Mouse (Mus musculus): ENCODE results near the gene Lipc. TPM values are rescaled to one million over a fixed set of nuclear protein-coding genes. Genes with fewer than 3 reads are reported as not detected.

Gene Lipc
- polyA plus RNA-seq, 1 experiment from 2014 or later, result 0.11 TPM

GRCm38 (mm10) chr9:70824103-70824502 lies 127.9 kb downstream of the Lipc start:
- no peak overlapping the region for H3K9ac ChIP-seq (ENCODE audit: low read length)
- no peak for ATAC-seq (ENCODE audit: insufficient number of reproducible peaks, low FRiP score, low TSS enrichment, low read depth)
- H3K27me3 ChIP-seq (ENCODE audit: control insufficient read depth, insufficient read depth, low read length), result no peaks in the 10 kb centered on the region
- no peaks in the 10 kb centered on the region for H3K36me3 ChIP-seq (ENCODE audit: control insufficient read depth, insufficient read depth, low read length)
- H3K4me2 ChIP-seq (ENCODE audit: low read depth, severe bottlenecking), result no peak overlapping the region
- H3K4me1 ChIP-seq (ENCODE audit: control insufficient read depth, insufficient read depth, low read length), result no peaks in the 10 kb centered on the region
- no peak overlapping the region for H3K27ac ChIP-seq (replicated peaks; ENCODE audit: low read depth, low read length)
- no peaks in the 10 kb centered on the region for H3K9me3 ChIP-seq (ENCODE audit: control insufficient read depth, low read length)
- DNase-seq (ENCODE audit: low spot score), result no peak
- 88% methylated on average over 3 of the region's 3 CpGs for whole genome bisulfite sequencing
- H3K4me3 ChIP-seq (ENCODE audit: low read depth, low read length), result no peak overlapping the region

- Histone ChIP-seq H3K36me3 (ENCODE audit: control insufficient read depth, insufficient read depth, low read length) (no peaks in the 10 kb centered on the region), H3K27me3 (ENCODE audit: control insufficient read depth, insufficient read depth, low read length) (no peaks in the 10 kb centered on the region), H3K4me3 (ENCODE audit: low read depth, low read length) (no peak overlapping the region), H3K4me1 (ENCODE audit: control insufficient read depth, insufficient read depth, low read length) (no peaks in the 10 kb centered on the region), H3K4me2 (ENCODE audit: low read depth, severe bottlenecking) (no peak overlapping the region), H3K9me3 (ENCODE audit: control insufficient read depth, low read length) (no peaks in the 10 kb centered on the region), H3K27ac (replicated peaks; ENCODE audit: low read depth, low read length) (no peak overlapping the region), H3K9ac (ENCODE audit: low read length) (no peak overlapping the region)
- 79% methylated on average over 14 of the region's 14 CpGs for WGBS
- DNase-seq (ENCODE audit: low spot score) (no peak), ATAC-seq (ENCODE audit: insufficient number of reproducible peaks, low FRiP score, low TSS enrichment, low read depth) (no peak)
Observed at GRCm38 (mm10) chr9:70818739-70819138, 133.3 kb downstream of the Lipc start.

DNA sequence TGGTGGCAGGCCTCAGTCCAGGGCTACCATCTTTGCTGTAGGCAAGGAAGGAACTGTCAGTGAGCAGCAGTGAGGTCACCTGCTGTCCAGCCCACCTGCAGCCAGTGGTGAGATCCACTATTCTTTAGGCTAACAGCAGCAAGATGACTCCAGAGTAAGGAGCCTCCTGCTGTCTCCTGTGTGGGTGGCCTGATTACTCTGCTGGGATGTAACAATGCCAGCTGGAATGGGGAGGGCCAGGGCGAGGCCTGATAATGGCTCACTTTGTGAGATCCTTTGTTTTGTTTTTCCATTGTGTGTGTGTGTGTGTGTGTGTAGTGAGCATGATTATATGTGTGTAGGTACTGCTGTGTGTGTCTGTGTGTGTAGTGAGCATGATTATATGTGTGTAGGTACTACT lies 134.6 kb downstream of the Lipc start:
- 81% methylated on average over 1 of the region's 1 CpGs for WGBS
- no peaks in the 10 kb centered on the region for H3K4me1 ChIP-seq (ENCODE audit: control insufficient read depth, insufficient read depth, low read length)
- H3K9me3 ChIP-seq (ENCODE audit: control insufficient read depth, low read length), result no peaks in the 10 kb centered on the region
- DNase-seq (ENCODE audit: low spot score), result no peak
- no peak for ATAC-seq (ENCODE audit: insufficient number of reproducible peaks, low FRiP score, low TSS enrichment, low read depth)
- no peak overlapping the region for H3K4me3 ChIP-seq (ENCODE audit: low read depth, low read length)
- H3K4me2 ChIP-seq (ENCODE audit: low read depth, severe bottlenecking), result no peak overlapping the region
- no peaks in the 10 kb centered on the region for H3K27me3 ChIP-seq (ENCODE audit: control insufficient read depth, insufficient read depth, low read length)
- no peaks in the 10 kb centered on the region for H3K36me3 ChIP-seq (ENCODE audit: control insufficient read depth, insufficient read depth, low read length)
- H3K27ac ChIP-seq (replicated peaks; ENCODE audit: low read depth, low read length), result no peak overlapping the region
- H3K9ac ChIP-seq (ENCODE audit: low read length), result no peak overlapping the region

- no peaks in the 10 kb centered on the region for H3K27me3 ChIP-seq (ENCODE audit: control insufficient read depth, insufficient read depth, low read length)
- ATAC-seq (ENCODE audit: insufficient number of reproducible peaks, low FRiP score, low TSS enrichment, low read depth) (no peak), DNase-seq (ENCODE audit: low spot score) (no peak)
- H3K9me3 ChIP-seq (ENCODE audit: control insufficient read depth, low read length), result no peaks in the 10 kb centered on the region
- no peak overlapping the region for H3K27ac ChIP-seq (replicated peaks; ENCODE audit: low read depth, low read length)
- 60% methylated on average over 14 of the region's 14 CpGs for WGBS
- H3K4me2 ChIP-seq (ENCODE audit: low read depth, severe bottlenecking), result no peak overlapping the region
- no peak overlapping the region for H3K9ac ChIP-seq (ENCODE audit: low read length)
- H3K36me3 ChIP-seq (ENCODE audit: control insufficient read depth, insufficient read depth, low read length), result no peaks in the 10 kb centered on the region
- no peak overlapping the region for H3K4me3 ChIP-seq (ENCODE audit: low read depth, low read length)
- H3K4me1 ChIP-seq (ENCODE audit: control insufficient read depth, insufficient read depth, low read length), result no peaks in the 10 kb centered on the region
Observed at GRCm38 (mm10) chr9:70816701-70817305, 135.2 kb downstream of the Lipc start.

- 93% methylated on average over 12 of the region's 12 CpGs for WGBS
- Histone ChIP-seq H3K4me2 (ENCODE audit: low read depth, severe bottlenecking) (no peak overlapping the region), H3K36me3 (ENCODE audit: control insufficient read depth, insufficient read depth, low read length) (no peaks in the 10 kb centered on the region), H3K4me1 (ENCODE audit: control insufficient read depth, insufficient read depth, low read length) (no peaks in the 10 kb centered on the region), H3K9ac (ENCODE audit: low read length) (no peak overlapping the region), H3K27me3 (ENCODE audit: control insufficient read depth, insufficient read depth, low read length) (no peaks in the 10 kb centered on the region), H3K27ac (replicated peaks; ENCODE audit: low read depth, low read length) (no peak overlapping the region), H3K4me3 (ENCODE audit: low read depth, low read length) (no peak overlapping the region), H3K9me3 (ENCODE audit: control insufficient read depth, low read length) (no peaks in the 10 kb centered on the region)
- ATAC-seq (ENCODE audit: insufficient number of reproducible peaks, low FRiP score, low TSS enrichment, low read depth), result no peak
- no peak for DNase-seq (ENCODE audit: low spot score)
Observed at GRCm38 (mm10) chr9:70812551-70812950, 139.5 kb downstream of the Lipc start.

- no peak overlapping the region for H3K27ac ChIP-seq (replicated peaks; ENCODE audit: low read depth, low read length)
Observed at GRCm38 (mm10) chr9:70807714-70808113, 144.3 kb downstream of the Lipc start.

GRCm38 (mm10) chr9:70806069-70806468 lies 146.0 kb downstream of the Lipc start:
- H3K4me3 ChIP-seq (ENCODE audit: low read depth, low read length), result no peak overlapping the region
- ATAC-seq (ENCODE audit: insufficient number of reproducible peaks, low FRiP score, low TSS enrichment, low read depth), result no peak

More at GRCm38 (mm10) chr9:70807714-70808113, 144.3 kb downstream of the Lipc start:
- DNase-seq (ENCODE audit: low spot score), result no peak
- Histone ChIP-seq H3K4me2 (ENCODE audit: low read depth, severe bottlenecking) (no peak overlapping the region), H3K4me3 (ENCODE audit: low read depth, low read length) (no peak overlapping the region), H3K27me3 (ENCODE audit: control insufficient read depth, insufficient read depth, low read length) (no peaks in the 10 kb centered on the region), H3K9me3 (ENCODE audit: control insufficient read depth, low read length) (no peaks in the 10 kb centered on the region), H3K36me3 (ENCODE audit: control insufficient read depth, insufficient read depth, low read length) (no peaks in the 10 kb centered on the region), H3K4me1 (ENCODE audit: control insufficient read depth, insufficient read depth, low read length) (no peaks in the 10 kb centered on the region), H3K9ac (ENCODE audit: low read length) (no peak overlapping the region)
- ATAC-seq (ENCODE audit: insufficient number of reproducible peaks, low FRiP score, low TSS enrichment, low read depth), result no peak
- 62% methylated on average over 9 of the region's 11 CpGs for WGBS

GRCm38 (mm10) chr9:70802816-70803215 lies 149.2 kb downstream of the Lipc start:
- no peaks in the 10 kb centered on the region for H3K9me3 ChIP-seq (ENCODE audit: control insufficient read depth, low read length)
- DNase-seq (ENCODE audit: low spot score), result no peak
- no peak overlapping the region for H3K27ac ChIP-seq (replicated peaks; ENCODE audit: low read depth, low read length)
- no peaks in the 10 kb centered on the region for H3K4me1 ChIP-seq (ENCODE audit: control insufficient read depth, insufficient read depth, low read length)
- no peaks in the 10 kb centered on the region for H3K27me3 ChIP-seq (ENCODE audit: control insufficient read depth, insufficient read depth, low read length)
- 75% methylated on average over 3 of the region's 3 CpGs for WGBS
- no peak for ATAC-seq (ENCODE audit: insufficient number of reproducible peaks, low FRiP score, low TSS enrichment, low read depth)
- no peaks in the 10 kb centered on the region for H3K36me3 ChIP-seq (ENCODE audit: control insufficient read depth, insufficient read depth, low read length)
- H3K4me2 ChIP-seq (ENCODE audit: low read depth, severe bottlenecking), result no peak overlapping the region
- H3K4me3 ChIP-seq (ENCODE audit: low read depth, low read length), result no peak overlapping the region
- no peak overlapping the region for H3K9ac ChIP-seq (ENCODE audit: low read length)

More at GRCm38 (mm10) chr9:70806069-70806468, 146.0 kb downstream of the Lipc start:
- Histone ChIP-seq H3K9ac (ENCODE audit: low read length) (no peak overlapping the region), H3K27ac (replicated peaks; ENCODE audit: low read depth, low read length) (no peak overlapping the region), H3K36me3 (ENCODE audit: control insufficient read depth, insufficient read depth, low read length) (no peaks in the 10 kb centered on the region), H3K27me3 (ENCODE audit: control insufficient read depth, insufficient read depth, low read length) (no peaks in the 10 kb centered on the region), H3K4me2 (ENCODE audit: low read depth, severe bottlenecking) (no peak overlapping the region), H3K9me3 (ENCODE audit: control insufficient read depth, low read length) (no peaks in the 10 kb centered on the region), H3K4me1 (ENCODE audit: control insufficient read depth, insufficient read depth, low read length) (no peaks in the 10 kb centered on the region)
- DNase-seq (ENCODE audit: low spot score), result no peak
- WGBS, result 70% methylated on average over 1 of the region's 1 CpGs

- WGBS, result 86% methylated on average over 3 of the region's 3 CpGs
- H3K9me3 ChIP-seq (ENCODE audit: control insufficient read depth, low read length), result no peaks in the 10 kb centered on the region
- no peak overlapping the region for H3K4me3 ChIP-seq (ENCODE audit: low read depth, low read length)
- no peak overlapping the region for H3K4me2 ChIP-seq (ENCODE audit: low read depth, severe bottlenecking)
- no peak for DNase-seq (ENCODE audit: low spot score)
- no peaks in the 10 kb centered on the region for H3K36me3 ChIP-seq (ENCODE audit: control insufficient read depth, insufficient read depth, low read length)
- ATAC-seq (ENCODE audit: insufficient number of reproducible peaks, low FRiP score, low TSS enrichment, low read depth), result no peak
- no peak overlapping the region for H3K27ac ChIP-seq (replicated peaks; ENCODE audit: low read depth, low read length)
- no peak overlapping the region for H3K9ac ChIP-seq (ENCODE audit: low read length)
- H3K4me1 ChIP-seq (ENCODE audit: control insufficient read depth, insufficient read depth, low read length), result no peaks in the 10 kb centered on the region
- no peaks in the 10 kb centered on the region for H3K27me3 ChIP-seq (ENCODE audit: control insufficient read depth, insufficient read depth, low read length)
Observed at GRCm38 (mm10) chr9:70801761-70802160, 150.3 kb downstream of the Lipc start.

All from limb, embryonic 11.5 days (tissue).